ENCODE assay signal across 13 mouse cellular contexts in the genomic region with DNA sequence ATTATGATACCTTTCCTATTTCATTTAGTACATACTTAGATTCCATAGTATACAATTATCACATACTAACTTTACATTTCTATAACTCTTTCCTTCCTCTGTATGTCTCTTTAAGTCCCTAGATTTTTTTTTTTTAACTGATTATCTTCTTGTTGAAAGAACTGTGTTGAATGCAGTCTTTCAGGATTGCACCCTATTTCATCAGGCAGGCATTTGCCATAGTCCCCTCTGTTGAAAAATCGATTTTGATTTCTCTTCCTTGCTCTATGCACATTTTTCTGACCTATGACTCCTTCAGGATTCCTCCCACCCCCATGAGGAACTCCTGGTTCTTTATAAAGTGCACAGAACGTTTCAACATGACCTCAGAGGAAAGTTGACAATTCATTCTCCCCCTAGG.
"Had no signal": no experiment of that assay in that cellular context is flagged by ENCODE, and none has a peak within 500 bp of the region (broad histone marks: within the 10 kb centered on the region; RNA-seq: fewer than 3 reads in every experiment).

No protein-coding gene starts in this region.

- H3K27me3 ChIP-seq: midbrain, embryonic 13.5 days; neural tube, embryonic 12.5 days; stomach, embryonic 15.5 days had no signal

- H3K4me3 ChIP-seq: midbrain, embryonic 10.5 days; midbrain, embryonic 13.5 days; neural tube, embryonic 12.5 days; stomach, embryonic 15.5 days had no signal

- H3K4me2 ChIP-seq: lung, embryonic 14.5 days; midbrain, embryonic 13.5 days; neural tube, embryonic 12.5 days; stomach, embryonic 15.5 days had no signal

- DNase-seq: lung, adult 18-20 months; lung, embryonic 14.5 days; lung, postnatal 10 days; lung, postnatal 4 days; right cerebral cortex, postnatal 25 days; right cerebral cortex, postnatal 4 days; thymus, adult 2 months; thymus, postnatal 25 days; thymus, postnatal 4 days had no signal

- H3K36me3 ChIP-seq: midbrain, embryonic 10.5 days; midbrain, embryonic 13.5 days; neural tube, embryonic 12.5 days; stomach, embryonic 15.5 days had no signal
